Mouse (Mus musculus): ENCODE data around the gene Gm17334.

GRCm38 (mm10) chr11:53777736-53778135 is 4.7 kb upstream of the Gm17334 start:
- TF ChIP-seq CTCF (IDR thresholded peaks at IDR 0.05; ENCODE audit: extremely low read depth, insufficient read depth, insufficient read length, insufficient replicate concordance) (no peak), POLR2A (IDR thresholded peaks at IDR 0.05; ENCODE audit: low read depth, low read length) (no peak)
